Mouse (Mus musculus) erythroblast, embryonic 14.5 days (primary cell): ENCODE data around the gene Dcaf12. TPM values are rescaled to one million over a fixed set of nuclear protein-coding genes. Genes with fewer than 3 reads are reported as not detected.

ENCODE experiments used
- H3K27me3 ChIP-seq: 2 replicates; pipeline ENCODE4 v1.6.1; 2012; ENCODE audit warnings: inconsistent platforms; ENCODE audit not compliant: control insufficient read depth
- H3K36me3 ChIP-seq: 2 replicates; pipeline ENCODE4 v1.6.1; 2012; ENCODE audit warnings: mild to moderate bottlenecking, inconsistent platforms; ENCODE audit not compliant: control insufficient read depth
- H3K4me1 ChIP-seq: 2 replicates; pipeline ENCODE4 v1.6.1; 2012; ENCODE audit warnings: inconsistent platforms; ENCODE audit not compliant: control insufficient read depth
- H3K4me3 ChIP-seq: replicated peaks from 2 replicates; pipeline ENCODE3; 2012; ENCODE audit warnings: moderate library complexity, mild to moderate bottlenecking, inconsistent platforms
- H3K9me3 ChIP-seq: 2 replicates; pipeline ENCODE4 v1.6.1; 2012; ENCODE audit warnings: low read length, inconsistent platforms, mixed read lengths; ENCODE audit not compliant: control insufficient read depth
- GATA1 ChIP-seq: IDR thresholded peaks from 2 replicates; pipeline ENCODE4 v1.6.1; 2012; ENCODE audit warnings: low read length, inconsistent platforms, mixed read lengths
- TAL1 ChIP-seq: IDR thresholded peaks from 3 replicates; pipeline ENCODE4 v1.6.1; 2012; ENCODE audit warnings: low read length, inconsistent platforms, mixed read lengths
- polyA plus RNA-seq: library from polyadenylated mRNA; stranded (reverse); fragments of >175 nt; gene quantifications from 2 replicates; pipeline ENCODE4 v1.2.3, GENCODE M21; 2012

Gene Dcaf12
- polyA plus RNA-seq, 1 experiment, result 15.2 TPM

- TF ChIP-seq TAL1 (no peak), GATA1 (no peak)
- no peaks in the 10 kb centered on the region for H3K27me3 ChIP-seq
- H3K4me1 ChIP-seq, result peaks cover 4% of the 10 kb centered on the region
- no peak overlapping the region for H3K4me3 ChIP-seq
- H3K36me3 ChIP-seq, result peaks cover 88% of the 10 kb centered on the region
- H3K9me3 ChIP-seq, result no peaks in the 10 kb centered on the region
These were observed 48.3 kb downstream of the Dcaf12 start for GRCm38 (mm10) chr4:41266350-41266749.

DNA sequence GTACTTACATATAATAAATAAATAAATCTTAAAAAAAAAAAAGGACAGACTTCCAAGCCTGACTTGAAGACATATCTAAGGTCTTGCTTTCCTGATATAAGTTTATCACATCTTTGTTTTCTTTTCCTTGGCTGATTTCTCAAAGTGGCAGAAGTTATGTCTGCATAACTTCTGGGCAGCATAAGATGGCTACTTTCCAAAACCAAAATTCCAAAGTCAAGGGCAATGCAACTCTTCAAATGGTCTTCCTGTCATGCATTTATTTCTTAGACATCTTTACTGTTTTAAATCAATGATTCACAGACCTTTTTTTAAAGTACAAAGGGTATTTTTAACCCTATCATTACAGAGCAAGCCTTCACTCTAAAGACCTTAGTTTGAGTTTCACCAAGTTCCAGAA lies 54.0 kb downstream of the Dcaf12 start:
- H3K4me1 ChIP-seq, result peaks cover 12% of the 10 kb centered on the region
- no peaks in the 10 kb centered on the region for H3K9me3 ChIP-seq
- peaks cover 75% of the 10 kb centered on the region for H3K36me3 ChIP-seq
- no peak for TF ChIP-seq GATA1
- no peaks in the 10 kb centered on the region for H3K27me3 ChIP-seq
- no peak overlapping the region for H3K4me3 ChIP-seq

- Histone ChIP-seq H3K36me3 (peaks cover 68% of the 10 kb centered on the region), H3K4me1 (peaks cover 14% of the 10 kb centered on the region), H3K27me3 (no peaks in the 10 kb centered on the region), H3K9me3 (no peaks in the 10 kb centered on the region), H3K4me3 (no peak overlapping the region)
- no peak for TF ChIP-seq GATA1
These were observed 55.7 kb downstream of the Dcaf12 start for GRCm38 (mm10) chr4:41259019-41259418.

GRCm38 (mm10) chr4:41257752-41258151 lies 56.9 kb downstream of the Dcaf12 start:
- no peaks in the 10 kb centered on the region for H3K9me3 ChIP-seq
- H3K27me3 ChIP-seq, result no peaks in the 10 kb centered on the region
- TF ChIP-seq TAL1 (no peak), GATA1 (no peak)
- no peak overlapping the region for H3K4me3 ChIP-seq
- H3K4me1 ChIP-seq, result peaks cover 14% of the 10 kb centered on the region
- H3K36me3 ChIP-seq, result peaks cover 71% of the 10 kb centered on the region

GRCm38 (mm10) chr4:41255564-41256210 lies 59.0 kb downstream of the Dcaf12 start:
- Histone ChIP-seq H3K9me3 (no peaks in the 10 kb centered on the region), H3K4me3 (no peak overlapping the region), H3K27me3 (no peaks in the 10 kb centered on the region), H3K4me1 (peaks cover 14% of the 10 kb centered on the region), H3K36me3 (peaks cover 72% of the 10 kb centered on the region)
- TF ChIP-seq TAL1 (no peak), GATA1 (no peak)

- Histone ChIP-seq H3K27me3 (no peaks in the 10 kb centered on the region), H3K4me3 (no peak overlapping the region), H3K9me3 (no peaks in the 10 kb centered on the region), H3K36me3 (peaks cover 77% of the 10 kb centered on the region), H3K4me1 (peaks cover 10% of the 10 kb centered on the region)
- TF ChIP-seq TAL1 (no peak), GATA1 (no peak)
These were observed 60.9 kb downstream of the Dcaf12 start for GRCm38 (mm10) chr4:41253756-41254155.

- TF ChIP-seq TAL1, result no peak
- TF ChIP-seq GATA1, result no peak
- Histone ChIP-seq H3K27me3 (no peaks in the 10 kb centered on the region), H3K4me3 (no peak overlapping the region), H3K9me3 (no peaks in the 10 kb centered on the region), H3K36me3 (peaks cover 81% of the 10 kb centered on the region), H3K4me1 (no peaks in the 10 kb centered on the region; the same call in 1 of the 2 replicates)
These were observed 69.3 kb downstream of the Dcaf12 start for GRCm38 (mm10) chr4:41245408-41245807.

Other genes starting within 250 kb of the Dcaf12 start
- gene Aqp3, start 216.7 kb downstream of the Dcaf12 start, polyA plus RNA-seq, result 3.0 and 4.8 TPM in 2 replicates
- gene Nol6, start 190.4 kb downstream of the Dcaf12 start, polyA plus RNA-seq, result 1.3 and 1.6 TPM in 2 replicates
- 15.9 and 16.5 TPM in 2 replicates for gene Ube2r2, start 179.1 kb downstream of the Dcaf12 start, polyA plus RNA-seq
- 60.5 and 63.9 TPM in 2 replicates for gene Ubap2, start 39.7 kb downstream of the Dcaf12 start, polyA plus RNA-seq
- gene Ubap1, start 34.1 kb upstream of the Dcaf12 start, polyA plus RNA-seq, result 7.0 and 7.3 TPM in 2 replicates
- gene Kif24, start 150.0 kb upstream of the Dcaf12 start, polyA plus RNA-seq, result 0.38 and 1.3 TPM in 2 replicates
- 0.55 and 1.5 TPM in 2 replicates for gene Nudt2, start 150.3 kb upstream of the Dcaf12 start, polyA plus RNA-seq
- not detected in 2 replicates for gene AI464131, start 188.2 kb upstream of the Dcaf12 start, polyA plus RNA-seq
- gene 1110017D15Rik, start 202.4 kb upstream of the Dcaf12 start, polyA plus RNA-seq, result 0.11 TPM in 1 of 2 replicates, not detected in the other